Mouse (Mus musculus) limb, embryonic 14.5 days (tissue): ENCODE results near the gene Acvr1b. TPM values are rescaled to one million over a fixed set of nuclear protein-coding genes. Genes with fewer than 3 reads are reported as not detected.
A peak's percentile ranks its signal among the peaks of the same experiment; 100 is the strongest.

Source experiments
- ATAC-seq: fragments of 200-750 bp; cut with Nextera tagmentation; 2 replicates; pipeline ENCODE4 v1.8.0; 2017; ENCODE audit warnings: low read depth, moderate number of reproducible peaks, moderate TSS enrichment; ENCODE audit not compliant: low FRiP score
- DNase-seq: peaks from one replicate; pipeline ENCODE4 v3.0.0-alpha.2; 2015; ENCODE audit warnings: low spot score
- H3K27ac ChIP-seq: fragments of 300-500 bp; sonication (generic); replicated peaks from 2 replicates; pipeline ENCODE4 v1.5.1; 2014; ENCODE audit warnings: low read depth, mild to moderate bottlenecking, low read length, moderate library complexity, mixed read lengths
- H3K27me3 ChIP-seq: fragments of 300-500 bp; sonication (generic); 2 replicates; pipeline ENCODE4 v1.6.1; 2014; ENCODE audit warnings: low read length, mixed read lengths; ENCODE audit not compliant: control insufficient read depth, insufficient read depth
- H3K36me3 ChIP-seq: fragments of 300-500 bp; sonication (generic); 2 replicates; pipeline ENCODE4 v1.6.1; 2014; ENCODE audit warnings: mild to moderate bottlenecking, low read length, moderate library complexity, mixed read lengths; ENCODE audit not compliant: control insufficient read depth, insufficient read depth
- H3K4me1 ChIP-seq: fragments of 300-500 bp; sonication (generic); 2 replicates; pipeline ENCODE4 v1.6.1; 2014; ENCODE audit warnings: antibody characterized with exemption, low read length, mixed read lengths; ENCODE audit not compliant: control insufficient read depth, insufficient read depth
- H3K4me2 ChIP-seq: fragments of 300-500 bp; sonication (generic); replicated peaks from 2 replicates; pipeline ENCODE4 v1.6.1; 2014; ENCODE audit warnings: low read depth, mild to moderate bottlenecking, low read length, moderate library complexity; ENCODE audit not compliant: severe bottlenecking
- H3K4me3 ChIP-seq: fragments of 300-500 bp; sonication (generic); replicated peaks from 2 replicates; pipeline ENCODE4 v1.5.1; 2014; ENCODE audit warnings: low read length
- H3K9ac ChIP-seq: fragments of 300-500 bp; sonication (generic); 2 replicates; pipeline ENCODE4 v1.6.1; 2014; ENCODE audit warnings: mild to moderate bottlenecking, low read depth, low read length, moderate library complexity; ENCODE audit not compliant: severe bottlenecking
- H3K9me3 ChIP-seq: fragments of 300-500 bp; sonication (generic); 2 replicates; pipeline ENCODE4 v1.6.1; 2016; ENCODE audit warnings: low read length; ENCODE audit not compliant: control insufficient read depth
- POLR2A ChIP-seq: fragments of 200-500 bp; IDR thresholded peaks from 2 replicates; pipeline ENCODE4 v1.8.0; 2012; ENCODE audit warnings: inconsistent platforms, mild to moderate bottlenecking, moderate library complexity, borderline replicate concordance; ENCODE audit not compliant: insufficient read depth, insufficient read length; ENCODE audit errors: extremely low read depth
- WGBS: fragments of 180-500 bp; shearing (Covaris S2); extraction: QIAGEN DNeasy Blood & Tissue Kit; methylation state at CpG from one replicate; pipeline ENCODE4 v1.1.7; 2014; 5-methylcytosine and 5-hydroxymethylcytosine counted together
- polyA plus RNA-seq, 2 experiments: library from polyadenylated mRNA; depleted of rRNA in 1 of 2; stranded (reverse) in 1 of 2; unstranded in 1 of 2; fragments of >200 nt; fragmentation: Nextera tagmentation in 1 of 2; extraction: Ambion mirVana in 1 of 2; gene quantifications; 2 replicates each; pipeline versions ENCODE4 v1.2.1 to v1.2.3; 2012 to 2014

Gene Acvr1b
- polyA plus RNA-seq, 2 experiments = 12.3 to 27.2 TPM

GRCm38 (mm10) chr15:101197497-101198179, 23.8 kb downstream of the Acvr1b start:
- H3K9me3 ChIP-seq = no peaks in the 10 kb centered on the region
- no peak for DNase-seq
- WGBS = 86% methylated on average over 15 of the region's 15 CpGs
- no peak for TF ChIP-seq POLR2A
- peaks cover 80% of the 10 kb centered on the region for H3K36me3 ChIP-seq
- H3K4me3 ChIP-seq = no peak overlapping the region
- H3K9ac ChIP-seq = no peak overlapping the region
- H3K27ac ChIP-seq = no peak overlapping the region
- no peaks in the 10 kb centered on the region for H3K27me3 ChIP-seq
- no peak overlapping the region for H3K4me2 ChIP-seq
- H3K4me1 ChIP-seq = no peaks in the 10 kb centered on the region; the same call in 1 of the 2 replicates
- 0 out of 2 replicates have a peak, but pooled peaks have one; percentile 13 for ATAC-seq

DNA sequence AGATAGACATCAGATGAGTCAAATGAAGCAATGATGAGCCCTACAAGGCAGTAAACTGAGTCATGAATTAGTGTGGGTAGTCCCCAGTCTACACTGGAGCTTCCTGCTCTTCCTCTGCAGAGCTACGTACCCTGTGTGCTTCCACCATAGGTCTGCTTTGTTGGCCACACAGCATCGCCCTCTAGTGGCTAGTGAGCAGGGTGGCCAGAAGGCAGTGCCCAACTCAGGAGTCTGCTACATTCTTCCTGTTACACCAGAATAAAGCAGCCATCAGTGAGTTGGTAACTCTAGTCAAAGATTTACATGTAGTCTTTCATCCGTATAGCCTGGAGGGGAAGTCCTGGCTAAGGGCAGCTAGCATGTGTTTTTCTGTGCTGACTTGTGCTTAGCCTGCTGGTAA, 24.4 kb downstream of the Acvr1b start:
- Histone ChIP-seq H3K36me3 (peaks cover 86% of the 10 kb centered on the region), H3K9me3 (no peaks in the 10 kb centered on the region), H3K27ac (no peak overlapping the region), H3K27me3 (no peaks in the 10 kb centered on the region), H3K4me3 (no peak overlapping the region), H3K4me1 (no peaks in the 10 kb centered on the region), H3K4me2 (no peak overlapping the region), H3K9ac (no peak overlapping the region)
- ATAC-seq (peak; percentile 72), DNase-seq (peak; percentile 75)
- 22% methylated on average over 3 of the region's 3 CpGs for WGBS
- TF ChIP-seq POLR2A = no peak

DNA sequence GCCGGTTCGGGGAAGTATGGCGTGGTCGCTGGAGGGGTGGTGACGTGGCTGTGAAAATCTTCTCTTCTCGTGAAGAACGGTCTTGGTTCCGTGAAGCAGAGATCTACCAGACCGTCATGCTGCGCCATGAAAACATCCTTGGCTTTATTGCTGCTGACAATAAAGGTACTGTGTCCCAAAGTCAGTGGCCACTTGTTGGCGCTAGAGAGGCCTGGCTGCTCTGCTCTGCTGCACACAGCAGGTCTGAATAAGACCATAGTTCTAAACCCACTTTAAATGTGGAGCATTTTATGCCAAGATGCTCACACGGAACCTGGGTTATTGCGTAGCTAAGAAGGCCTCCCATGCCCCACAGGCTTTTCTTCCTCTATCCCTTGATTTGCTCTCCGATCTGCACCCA, 25.0 kb downstream of the Acvr1b start:
- no peak overlapping the region for H3K4me3 ChIP-seq
- no peaks in the 10 kb centered on the region for H3K27me3 ChIP-seq
- H3K9me3 ChIP-seq = no peaks in the 10 kb centered on the region
- H3K36me3 ChIP-seq = peaks cover 90% of the 10 kb centered on the region
- H3K4me1 ChIP-seq = no peaks in the 10 kb centered on the region
- TF ChIP-seq POLR2A = no peak
- whole genome bisulfite sequencing = 89% methylated on average over 14 of the region's 14 CpGs
- DNase-seq = no peak
- H3K9ac ChIP-seq = no peak overlapping the region
- H3K27ac ChIP-seq = no peak overlapping the region
- no peak for ATAC-seq
- H3K4me2 ChIP-seq = no peak overlapping the region

DNA sequence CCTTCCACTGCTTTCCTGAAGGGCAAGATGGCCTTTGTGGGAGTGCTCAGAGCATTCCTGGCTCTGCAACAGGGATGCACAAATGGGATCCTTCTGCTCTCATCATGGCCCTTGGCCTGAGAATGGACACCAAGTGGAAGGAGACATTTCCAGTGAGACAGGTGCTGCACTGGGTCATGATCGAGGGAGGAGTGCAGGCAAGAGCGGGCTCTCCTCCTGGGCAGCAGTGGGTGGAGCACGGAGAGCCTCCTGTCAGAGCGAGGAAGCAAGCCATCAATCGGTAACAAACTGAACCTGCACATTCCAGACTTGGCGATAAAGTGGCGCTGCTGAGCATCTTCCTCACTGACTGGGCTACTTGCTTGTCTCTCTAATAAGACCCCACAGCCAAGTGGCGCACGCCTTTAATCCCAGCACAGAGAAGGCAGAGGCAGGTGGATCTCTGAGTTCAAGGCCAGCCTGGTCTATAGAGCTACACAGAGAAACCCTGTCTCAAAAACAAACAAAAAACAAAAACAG, 27.0 kb downstream of the Acvr1b start:
- WGBS = over 99% methylated on average over 9 of the region's 9 CpGs
- H3K27ac ChIP-seq = no peak overlapping the region

GRCm38 (mm10) chr15:101201414-101201813, 27.5 kb downstream of the Acvr1b start:
- no peak overlapping the region for H3K4me3 ChIP-seq
- H3K27ac ChIP-seq = no peak overlapping the region
- H3K9me3 ChIP-seq = no peaks in the 10 kb centered on the region
- H3K4me1 ChIP-seq = no peaks in the 10 kb centered on the region
- no peak for TF ChIP-seq POLR2A
- 96% methylated on average over 3 of the region's 3 CpGs for WGBS
- ATAC-seq (no peak), DNase-seq (no peak)
- H3K36me3 ChIP-seq = peaks cover 85% of the 10 kb centered on the region
- no peak overlapping the region for H3K9ac ChIP-seq
- H3K27me3 ChIP-seq = no peaks in the 10 kb centered on the region
- H3K4me2 ChIP-seq = no peak overlapping the region

More for the DNA sequence above, 27.0 kb downstream of the Acvr1b start:
- no peak for DNase-seq
- H3K4me3 ChIP-seq = no peak overlapping the region
- H3K36me3 ChIP-seq = peaks cover 85% of the 10 kb centered on the region
- H3K9ac ChIP-seq = no peak overlapping the region
- H3K9me3 ChIP-seq = no peaks in the 10 kb centered on the region
- ATAC-seq = no peak
- no peak overlapping the region for H3K4me2 ChIP-seq
- TF ChIP-seq POLR2A = no peak
- no peaks in the 10 kb centered on the region for H3K4me1 ChIP-seq
- H3K27me3 ChIP-seq = no peaks in the 10 kb centered on the region
